Mouse (Mus musculus) liver, postnatal 0 days (tissue): ENCODE results near the gene Rfx3.

ENCODE experiments used
- CTCF ChIP-seq: sonication (generic); IDR thresholded peaks from 2 replicates; pipeline ENCODE4 v1.5.1; 2016; ENCODE audit warnings: antibody characterized with exemption, low read depth
- EP300 ChIP-seq: IDR thresholded peaks from 2 replicates; pipeline ENCODE4 v1.6.1; 2016; ENCODE audit warnings: antibody characterized with exemption, low read depth, mild to moderate bottlenecking

DNA sequence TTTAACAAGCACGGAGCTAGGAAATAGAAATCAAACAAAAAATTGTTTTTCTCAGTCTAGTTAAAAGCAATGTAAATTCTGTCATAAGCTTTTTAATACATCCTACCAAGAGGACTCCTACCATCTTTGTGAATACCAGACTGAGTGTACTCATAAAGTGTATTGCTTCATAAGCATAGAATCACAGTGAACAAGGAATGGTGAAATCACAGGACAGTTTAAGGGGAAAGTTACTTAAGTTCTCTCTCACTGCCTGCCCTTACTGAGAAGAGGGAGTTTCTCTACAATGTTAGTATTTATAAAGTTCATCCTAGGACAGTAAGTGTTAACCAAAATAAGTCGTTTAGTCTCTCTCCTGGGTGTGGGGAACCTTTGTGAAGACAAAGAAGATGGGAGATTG is 133.5 kb downstream of the Rfx3 start:
- TF ChIP-seq CTCF: no peak
- no peak for TF ChIP-seq EP300
